Mouse (Mus musculus) embryo, embryonic 10.5 days (tissue): Measurements from ENCODE around the gene Tas1r1.

Experiments
- DNase-seq: peaks from one replicate; pipeline ENCODE4 v3.0.0-alpha.2; 2015; ENCODE audit warnings: low spot score

Gene Tas1r1

DNA sequence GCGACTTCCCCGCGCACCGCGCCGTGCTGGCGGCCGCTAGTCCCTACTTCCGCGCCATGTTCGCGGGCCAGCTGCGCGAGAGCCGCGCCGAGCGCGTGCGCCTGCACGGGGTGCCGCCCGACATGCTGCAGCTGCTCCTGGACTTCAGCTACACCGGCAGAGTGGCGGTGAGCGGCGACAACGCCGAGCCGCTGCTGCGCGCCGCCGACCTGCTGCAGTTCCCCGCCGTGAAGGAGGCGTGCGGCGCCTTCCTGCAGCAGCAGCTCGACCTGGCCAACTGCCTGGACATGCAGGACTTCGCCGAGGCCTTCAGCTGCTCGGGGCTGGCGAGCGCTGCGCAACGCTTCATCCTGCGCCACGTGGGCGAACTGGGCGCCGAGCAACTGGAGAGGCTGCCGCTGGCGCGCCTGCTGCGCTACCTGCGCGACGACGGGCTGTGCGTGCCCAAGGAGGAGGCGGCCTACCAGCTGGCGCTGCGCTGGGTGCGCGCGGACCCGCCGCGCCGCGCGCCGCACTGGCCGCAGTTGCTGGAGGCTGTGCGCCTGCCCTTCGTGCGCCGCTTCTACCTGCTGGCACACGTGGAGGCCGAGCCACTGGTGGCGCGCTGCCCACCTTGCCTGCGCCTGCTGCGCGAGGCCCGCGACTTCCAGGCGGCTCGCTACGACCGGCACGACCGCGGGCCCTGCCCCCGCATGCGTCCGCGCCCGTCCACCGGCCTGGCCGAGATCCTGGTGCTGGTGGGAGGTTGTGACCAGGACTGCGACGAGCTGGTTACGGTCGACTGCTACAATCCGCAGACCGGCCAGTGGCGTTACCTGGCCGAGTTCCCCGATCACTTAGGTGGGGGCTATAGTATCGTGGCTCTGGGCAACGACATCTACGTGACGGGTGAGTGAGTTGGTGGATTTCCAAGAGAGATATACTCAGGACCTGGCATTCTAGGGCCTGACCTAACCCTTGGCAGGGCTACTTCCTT is 29.0 kb downstream of the Tas1r1 start:
- DNase-seq: peak; percentile 54

DNA sequence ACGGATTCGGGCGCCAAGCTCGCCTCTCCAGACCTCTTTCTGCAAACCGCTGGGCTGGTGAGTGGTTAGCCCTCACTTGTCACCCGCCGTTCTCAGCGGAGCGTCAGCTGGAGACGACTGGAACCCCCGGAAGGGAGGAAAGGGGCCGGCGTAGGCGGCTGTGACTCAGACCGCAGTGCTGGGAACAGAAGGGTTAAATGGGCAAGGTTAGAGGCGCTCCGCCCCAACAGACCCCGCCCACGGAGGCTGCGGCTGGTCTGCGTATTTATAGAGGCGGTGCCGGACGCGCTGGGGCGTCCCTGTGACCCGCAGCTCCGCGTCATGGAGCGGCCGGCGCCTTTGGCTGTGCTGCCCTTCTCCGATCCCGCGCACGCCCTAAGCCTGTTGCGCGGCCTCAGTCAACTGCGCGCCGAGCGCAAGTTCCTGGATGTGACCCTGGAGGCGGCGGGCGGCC is 29.7 kb downstream of the Tas1r1 start, which contains the start of gene Klhl21:
Gene Klhl21 (plus strand): TSS at position 182 of the 454 bp plus-strand sequence.
- DNase-seq: peak; percentile 96

DNA sequence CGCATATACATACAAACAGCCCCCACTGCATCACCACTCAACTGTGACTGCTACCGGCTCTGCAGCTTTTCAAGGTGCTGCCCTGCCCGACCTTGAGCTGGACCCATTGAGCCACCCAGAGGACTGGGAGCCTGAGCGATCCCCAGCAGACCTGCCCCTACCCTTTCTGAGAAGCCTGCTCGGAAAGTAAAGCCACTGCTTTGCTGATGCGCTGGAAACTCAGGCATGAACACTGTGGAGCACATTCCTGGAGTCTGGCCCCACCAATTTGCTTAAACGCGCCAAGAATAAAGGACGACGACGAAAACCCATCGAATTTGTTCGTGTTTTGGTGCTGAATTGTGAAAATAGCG is 30.2 kb downstream of the Tas1r1 start:
- no peak for DNase-seq

DNA sequence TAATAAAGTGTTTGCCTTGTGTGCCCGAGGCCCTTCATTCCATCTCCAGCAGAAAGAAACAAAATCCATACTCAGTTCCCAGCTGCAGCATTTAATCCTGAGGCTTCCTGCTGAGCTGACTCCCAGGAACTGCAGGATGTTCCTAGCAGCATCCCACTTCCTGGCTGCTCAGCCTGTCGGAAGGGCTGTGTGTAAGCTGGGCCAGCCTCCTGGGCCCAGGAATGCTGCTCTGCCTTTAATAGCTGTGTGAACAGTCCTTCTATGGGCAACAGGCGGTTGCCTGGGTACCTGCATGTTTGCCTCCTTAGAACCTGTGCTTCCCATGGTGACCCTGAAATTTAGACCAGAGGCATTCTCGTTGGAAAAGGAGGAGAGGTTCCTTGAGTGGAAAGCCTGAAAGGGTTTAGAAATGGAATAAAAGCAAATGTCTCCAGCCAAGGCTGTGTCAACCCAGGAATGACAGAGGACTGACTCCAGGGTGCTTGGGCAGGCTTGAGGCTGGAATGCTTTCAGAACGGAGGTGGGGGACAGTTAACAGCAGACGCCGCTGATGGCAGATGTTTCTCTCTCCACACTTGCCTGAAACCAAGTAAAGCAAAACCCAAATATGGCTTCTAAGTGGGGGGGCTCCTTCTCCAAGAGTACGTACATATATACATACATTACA is 30.8 kb downstream of the Tas1r1 start:
- peak; percentile 53 for DNase-seq

DNA sequence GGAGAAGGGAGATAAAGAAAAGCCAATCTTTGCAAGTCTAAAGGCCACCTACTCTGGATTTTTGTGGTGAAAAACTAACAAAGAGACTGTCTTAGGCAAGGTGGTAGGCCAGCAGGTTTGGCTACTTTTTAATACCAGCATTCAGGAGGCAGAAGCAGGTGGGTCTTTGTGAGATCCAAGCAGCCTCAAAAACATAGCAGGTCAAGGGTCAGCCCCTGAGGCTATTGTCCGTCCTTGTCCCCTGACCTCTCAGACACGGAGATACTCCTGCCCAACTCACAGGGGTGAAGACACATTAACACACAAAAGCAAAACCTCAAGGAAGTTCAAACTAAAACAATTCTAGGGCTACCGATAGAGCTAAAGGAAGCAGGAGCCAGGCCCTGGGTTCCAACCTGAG is 31.6 kb downstream of the Tas1r1 start:
- DNase-seq: no peak

DNA sequence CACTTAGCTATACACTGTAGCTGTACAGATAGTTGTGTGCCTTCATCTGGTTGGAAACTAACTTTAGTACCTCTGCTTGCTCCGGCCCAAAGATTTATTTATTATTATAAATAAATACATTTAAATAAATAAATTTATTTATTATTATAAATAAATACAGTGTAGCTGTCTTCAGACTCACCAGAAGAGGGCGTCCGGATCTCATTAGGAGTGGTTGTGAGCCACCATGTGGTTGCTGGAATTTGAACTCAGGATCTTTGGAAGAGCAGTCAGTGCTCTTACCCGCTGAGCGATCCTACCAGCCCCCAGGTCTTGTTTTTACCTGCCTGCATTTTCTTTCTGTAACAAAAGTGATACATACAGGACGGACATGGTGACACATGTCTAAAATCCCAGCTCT is 32.2 kb downstream of the Tas1r1 start:
- no peak for DNase-seq

DNA sequence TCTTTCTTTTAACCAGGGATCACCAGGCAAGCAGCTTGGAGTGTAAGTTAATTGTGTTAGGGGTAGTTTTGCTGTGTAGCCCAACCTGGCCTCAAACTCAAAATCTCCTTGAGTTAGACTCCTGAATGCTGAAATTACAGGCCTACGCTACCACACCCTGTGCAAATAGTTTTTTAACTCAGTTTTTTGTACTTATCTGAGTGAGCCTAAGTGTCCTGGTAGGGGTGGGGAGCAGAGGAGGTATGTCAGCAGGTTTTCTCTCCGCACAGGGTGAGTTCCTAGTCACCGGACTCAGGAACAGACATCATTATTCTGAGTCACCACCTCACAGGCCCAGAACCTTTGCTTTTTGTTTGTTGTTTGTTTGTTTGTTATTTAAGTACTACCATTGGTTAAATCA is 36.3 kb downstream of the Tas1r1 start:
- no peak for DNase-seq

DNA sequence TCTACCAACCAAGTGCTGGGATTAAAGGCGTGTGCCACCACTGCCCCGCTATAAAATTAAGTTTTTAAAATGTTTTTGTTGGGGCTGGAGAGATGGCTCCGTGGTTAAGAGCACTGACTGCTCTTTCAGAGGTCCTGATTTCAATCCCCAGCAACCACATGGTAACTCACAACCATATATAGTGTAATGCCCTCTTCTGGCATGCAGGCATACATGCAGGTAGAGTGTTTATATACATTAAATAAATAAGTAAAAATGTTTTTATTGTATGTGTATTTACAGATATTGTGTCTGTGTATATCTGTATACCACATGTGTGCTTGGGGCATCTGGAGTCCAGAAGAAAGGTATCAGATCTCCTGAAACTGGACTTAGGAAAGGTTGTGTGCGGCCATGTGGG is 37.0 kb downstream of the Tas1r1 start:
- no peak for DNase-seq

DNA sequence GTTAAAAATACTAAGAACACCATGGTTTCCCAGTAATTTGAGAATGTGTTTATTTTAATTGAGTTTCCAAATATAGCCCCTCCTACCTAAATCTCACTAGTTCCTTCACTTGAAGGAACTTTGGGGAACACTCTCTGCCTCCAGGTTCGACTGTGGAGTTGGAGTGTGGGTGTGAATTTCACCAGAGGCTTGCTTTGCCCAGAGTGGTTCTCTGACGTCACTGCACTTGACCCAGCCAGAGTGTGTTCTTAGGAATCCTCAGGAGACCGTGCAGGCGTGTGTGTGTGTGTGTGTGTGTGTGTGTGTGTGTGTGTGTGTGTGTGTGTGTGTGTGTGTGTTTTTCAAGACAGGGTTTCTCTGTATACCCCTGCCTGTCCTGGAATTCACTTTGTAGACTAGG is 37.5 kb downstream of the Tas1r1 start:
- no peak for DNase-seq

DNA sequence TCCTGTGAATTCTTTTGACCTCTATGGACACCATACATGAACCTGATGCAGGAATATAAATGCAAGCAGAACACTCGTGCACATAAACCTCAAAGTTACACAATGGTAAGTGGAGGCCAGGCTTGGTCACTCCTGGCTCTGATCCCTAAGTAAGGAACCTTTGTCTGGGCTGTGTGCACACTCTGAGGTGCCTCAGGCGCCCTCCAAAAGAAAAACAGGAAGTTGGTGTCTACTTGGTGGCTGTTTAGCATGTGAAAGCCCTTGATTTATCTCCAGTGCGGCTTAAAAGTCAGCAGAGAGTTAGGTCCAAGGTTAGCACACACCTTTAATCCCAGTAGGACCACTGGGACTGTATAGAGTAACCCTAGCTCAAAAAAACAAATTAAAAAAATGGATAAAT is 38.9 kb downstream of the Tas1r1 start:
- DNase-seq: no peak

DNA sequence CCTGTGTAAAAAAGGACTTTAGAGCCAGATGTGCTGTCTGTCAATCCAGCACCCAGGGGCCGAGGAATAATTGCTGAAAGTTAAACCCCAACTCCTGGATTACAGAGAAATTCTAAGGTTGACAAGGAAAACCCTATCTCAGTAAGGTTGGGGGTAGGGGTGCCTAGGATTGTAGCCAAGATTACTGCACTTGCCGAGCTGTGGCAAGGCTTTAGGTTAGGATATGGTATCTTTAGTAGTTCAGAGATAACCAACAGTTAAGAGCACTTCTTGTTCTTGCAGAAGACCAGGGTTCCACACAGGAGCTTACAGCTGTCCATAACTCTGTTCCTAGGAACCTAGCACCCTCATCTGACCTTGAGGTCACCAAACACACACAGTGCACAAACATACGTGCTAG is 40.7 kb downstream of the Tas1r1 start:
- no peak for DNase-seq

DNA sequence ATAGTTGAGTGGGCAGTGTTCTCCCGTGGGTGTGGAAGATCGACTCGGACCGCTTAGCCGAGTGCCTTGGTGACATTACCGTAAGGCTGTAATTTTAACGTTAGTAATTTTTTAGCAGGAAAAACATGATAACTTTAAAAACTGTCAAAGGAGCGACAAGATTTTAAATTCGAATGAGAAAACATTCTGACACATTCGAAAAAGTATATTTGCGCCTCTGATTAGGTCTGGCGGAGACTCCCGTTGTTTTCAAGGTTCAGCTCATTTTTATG is 41.5 kb downstream of the Tas1r1 start:
- DNase-seq: no peak

DNA sequence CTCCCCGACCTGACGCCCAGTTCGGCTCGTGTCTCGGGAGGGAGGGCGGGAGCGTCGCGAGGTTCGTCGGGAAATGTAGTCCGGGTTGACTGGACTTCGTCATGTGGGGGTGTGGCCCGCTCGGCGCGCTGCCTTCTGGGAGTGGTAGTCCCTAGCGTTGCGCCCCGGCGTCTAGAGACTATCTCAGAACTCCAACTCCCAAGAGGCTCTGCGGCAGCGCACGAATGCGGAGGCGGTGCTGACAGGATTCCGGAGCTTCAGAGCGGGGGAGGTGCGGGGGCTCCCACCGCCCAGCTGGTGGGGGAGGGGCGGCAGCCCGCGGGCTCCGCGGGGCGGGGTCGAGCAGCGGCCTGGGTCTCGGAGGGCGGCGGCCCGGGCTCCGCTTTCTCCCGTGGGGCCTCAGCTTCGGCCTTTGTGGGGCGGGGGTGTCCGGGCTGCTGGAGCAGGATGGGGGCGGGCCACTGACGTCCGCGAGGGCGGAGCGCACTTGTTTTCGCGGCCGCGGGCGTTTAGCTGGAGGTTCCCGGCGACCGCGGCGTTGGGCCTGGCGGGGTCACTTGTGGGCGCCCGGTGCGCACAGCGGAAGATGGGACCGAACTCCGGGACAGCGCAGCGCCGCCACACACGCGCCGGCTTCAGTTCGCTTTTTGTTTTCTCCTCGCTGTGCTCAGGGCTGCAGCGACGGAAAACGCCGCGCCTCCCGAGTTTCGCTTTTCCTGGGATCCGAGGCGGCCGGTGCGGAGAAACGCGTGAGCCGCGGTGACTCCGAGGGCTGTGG is 42.0 kb downstream of the Tas1r1 start, which contains the start of gene Phf13:
Gene Phf13 (minus strand): TSS at position 86 of the 778 bp plus-strand sequence.
- peak; percentile 99 for DNase-seq

DNA sequence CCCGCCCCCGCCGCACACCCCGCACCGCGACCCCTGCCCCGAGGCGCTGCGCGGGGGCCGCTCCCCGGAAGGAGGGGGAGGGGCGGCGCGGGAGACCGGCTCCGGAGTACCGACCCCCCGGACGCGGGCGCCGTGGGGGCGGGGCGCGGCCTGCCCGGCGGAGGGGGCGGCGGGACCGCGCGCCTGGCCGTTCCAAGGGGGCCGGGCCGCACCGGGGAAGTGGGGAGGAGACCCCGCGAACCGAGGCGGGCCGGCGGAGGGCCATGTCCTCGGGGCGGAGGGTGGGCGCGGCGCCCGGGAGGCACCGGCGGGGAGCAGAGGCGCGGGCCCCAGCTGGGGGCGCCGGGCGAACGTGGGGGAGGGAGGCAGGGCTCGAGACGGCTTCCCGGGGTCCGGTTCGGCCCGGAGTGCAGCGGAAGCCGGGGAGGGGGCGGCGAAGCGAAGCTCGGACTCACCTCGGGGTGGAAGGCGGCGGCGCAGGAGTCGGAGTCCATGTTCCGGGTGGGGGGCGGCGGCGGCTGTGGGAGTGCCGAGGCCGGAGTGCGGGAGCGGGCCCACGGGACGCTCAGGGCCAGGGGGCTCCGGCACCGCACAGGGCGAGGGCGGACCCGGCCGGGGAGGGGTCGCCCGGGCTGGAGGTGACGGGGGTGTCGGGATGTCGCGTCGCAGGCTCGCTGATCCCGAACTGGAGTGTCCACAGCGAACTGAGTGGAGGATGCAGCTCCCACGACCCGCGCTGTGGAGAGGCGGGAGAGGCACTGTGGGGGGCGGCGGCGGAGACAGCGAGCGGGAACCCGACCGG is 42.8 kb downstream of the Tas1r1 start:
- DNase-seq: no peak

DNA sequence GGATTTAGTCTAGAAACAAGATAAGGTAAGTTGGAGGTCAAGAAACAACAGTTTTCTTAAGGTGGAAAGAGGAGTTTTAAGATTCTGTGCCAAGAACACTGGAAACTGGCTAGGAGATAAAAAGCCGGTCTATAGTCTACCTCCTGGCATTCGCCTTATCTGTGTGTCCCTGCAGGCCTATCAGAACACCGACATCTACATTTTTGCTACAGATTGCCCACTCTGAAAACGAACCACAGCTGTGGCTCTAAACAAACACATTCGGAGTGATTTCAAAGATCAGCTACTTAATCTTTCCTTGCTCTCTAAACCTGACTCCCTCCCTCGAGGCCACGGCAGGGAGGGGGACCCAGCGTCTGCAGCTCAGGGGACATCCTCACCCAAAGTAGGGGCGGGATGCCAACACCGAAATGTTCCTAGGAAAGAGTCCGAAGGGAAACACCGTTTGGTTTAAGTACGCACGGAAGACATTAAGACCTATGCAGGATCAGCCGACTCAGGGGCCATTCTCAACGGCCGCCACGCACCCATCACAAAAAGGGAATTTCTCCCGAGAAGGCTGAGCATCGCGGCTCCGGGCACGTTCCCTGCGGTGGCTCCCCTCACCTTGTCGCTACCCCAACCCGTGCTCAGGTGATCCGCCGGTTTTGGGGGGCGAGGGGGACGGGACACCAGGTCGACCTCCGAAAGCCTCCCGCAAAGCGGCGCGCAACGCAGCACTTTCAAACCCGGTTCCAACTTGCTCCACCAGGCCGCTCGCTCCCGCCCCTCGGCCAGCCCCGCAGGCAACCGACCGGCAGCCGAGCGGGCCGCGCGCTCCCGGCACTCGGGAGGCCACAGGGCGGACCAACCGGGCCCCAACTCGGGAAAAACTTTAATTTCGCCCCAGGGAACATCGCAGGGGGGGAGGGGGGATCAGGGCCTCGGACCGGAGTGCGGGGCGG is 43.9 kb downstream of the Tas1r1 start:
- peak; percentile 44 for DNase-seq

DNA sequence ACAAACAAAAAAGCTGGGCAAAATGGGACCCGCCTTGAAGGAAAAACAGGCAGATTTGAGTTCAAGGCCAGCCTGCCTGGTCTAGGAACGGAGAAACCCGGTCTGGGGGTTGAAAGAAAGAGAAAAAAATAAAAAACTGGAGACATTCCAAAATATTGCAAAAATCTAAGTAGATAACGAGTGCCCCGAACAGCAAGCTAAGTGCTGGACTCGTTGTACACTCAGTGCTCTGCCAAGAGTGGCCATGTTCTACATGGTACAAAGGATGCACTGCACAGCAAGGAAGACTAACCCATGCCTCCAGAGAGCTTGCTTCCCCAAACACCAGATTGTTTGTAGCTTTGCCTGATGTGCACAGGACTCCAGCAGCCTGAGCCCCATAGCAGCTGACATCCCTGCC is 45.3 kb downstream of the Tas1r1 start:
- no peak for DNase-seq

DNA sequence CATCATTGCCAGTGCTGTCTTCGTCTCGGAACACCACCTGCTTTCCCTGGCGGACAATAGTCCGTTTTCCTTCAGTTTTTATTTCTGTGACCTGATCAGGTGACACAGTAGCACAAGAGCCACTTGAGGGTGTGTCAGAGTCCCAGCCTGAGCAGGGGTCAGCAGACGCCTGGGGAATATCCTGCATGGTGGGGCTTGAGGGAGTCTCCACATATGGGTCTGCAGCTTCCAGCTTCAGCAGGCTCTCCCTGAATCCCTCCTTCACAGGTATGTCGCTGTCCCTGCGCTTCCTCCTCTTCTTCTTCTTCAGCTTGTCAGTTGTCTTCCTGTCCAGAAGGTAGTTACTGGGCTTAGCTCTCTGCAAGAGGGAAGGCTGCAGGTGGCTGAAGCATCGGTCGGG is 46.3 kb downstream of the Tas1r1 start:
- no peak for DNase-seq

DNA sequence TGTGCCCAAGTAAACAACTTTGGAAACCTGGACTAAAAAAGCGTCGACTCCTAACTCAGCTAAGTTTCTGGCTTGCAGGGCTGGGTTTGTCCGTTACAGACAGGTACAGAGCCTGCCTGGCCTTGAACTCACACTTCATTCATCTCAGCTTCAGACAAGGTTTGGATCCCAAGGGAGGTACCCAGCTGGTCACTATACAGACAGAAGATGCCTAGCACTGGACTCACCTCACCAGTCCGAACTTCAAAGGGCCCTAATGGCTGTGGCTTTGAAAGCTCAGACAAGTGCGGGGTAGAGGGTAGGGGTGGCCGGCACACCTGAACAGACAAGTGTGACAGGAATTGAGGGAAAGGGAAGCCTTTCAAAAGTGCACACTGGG is 49.3 kb downstream of the Tas1r1 start:
- DNase-seq: no peak

DNA sequence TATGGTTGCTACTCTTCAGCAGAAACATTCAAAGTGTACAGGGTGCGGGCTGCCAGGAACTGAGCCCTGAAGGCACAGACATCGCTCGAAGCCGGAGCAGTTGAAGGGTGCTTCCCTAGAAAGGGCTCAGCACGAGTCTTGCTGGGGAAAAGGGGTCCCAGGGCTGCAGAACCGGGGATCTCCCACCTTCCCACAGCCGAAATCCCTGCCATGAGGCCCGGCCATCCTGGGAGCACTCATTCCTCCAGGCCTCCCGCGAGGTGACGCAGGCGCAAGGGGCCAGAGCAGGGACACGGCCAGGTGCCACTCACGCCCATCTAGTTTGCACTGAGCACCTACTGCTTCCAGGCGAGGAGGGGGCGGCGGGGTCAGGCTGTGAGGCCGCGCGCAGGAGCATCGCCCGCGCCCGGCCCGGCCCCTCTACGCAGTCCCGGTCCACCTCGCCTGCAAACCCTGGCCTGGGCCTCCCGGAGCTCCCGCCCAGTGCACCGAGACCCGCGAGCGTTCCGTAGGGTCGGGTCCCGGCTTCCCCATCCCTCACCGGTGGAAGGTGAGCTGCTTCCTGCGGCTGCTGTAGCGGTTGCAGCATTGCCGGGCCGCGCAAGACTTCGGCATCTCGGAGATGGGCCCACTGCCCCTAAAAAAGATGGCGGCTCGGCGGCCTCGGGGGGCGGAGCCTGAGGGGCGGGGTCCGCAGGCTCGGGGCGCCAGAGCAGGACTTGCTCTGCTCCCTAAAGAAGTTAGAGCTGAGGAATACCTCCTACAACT is 49.8 kb downstream of the Tas1r1 start, which contains the start of gene Thap3:
Gene Thap3 (minus strand): TSS at position 656 of the 768 bp plus-strand sequence.
- peak; percentile 82 for DNase-seq

DNA sequence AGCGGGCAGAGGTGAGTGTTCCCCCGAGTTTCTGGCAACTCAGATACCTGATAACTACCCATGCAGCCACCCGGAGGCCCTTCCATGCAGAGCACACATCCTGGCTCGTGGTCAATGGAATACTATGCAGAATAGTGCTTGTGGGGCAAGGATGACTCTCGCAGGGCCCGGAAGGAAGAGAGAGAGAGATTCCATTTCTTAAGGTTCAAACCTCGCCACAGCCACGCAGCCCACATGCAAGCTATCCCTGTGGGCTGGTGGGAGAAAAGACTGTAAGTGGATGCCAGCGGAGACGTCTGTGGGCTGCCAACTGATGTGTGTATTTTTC is 50.4 kb downstream of the Tas1r1 start:
- no peak for DNase-seq
